Mouse (Mus musculus) right cerebral cortex, adult 18-20 months (tissue): ENCODE measurements around the gene G6pc.
A peak's percentile ranks its signal among the peaks of the same experiment; 100 is the strongest.
"Not testable (repeated sequence)": the region's sequence is repeated elsewhere in the genome, so short reads cannot be mapped to it uniquely, and the experiment has no call there.

Experiments used
- DNase-seq: peaks from one replicate; pipeline ENCODE4 v3.0.0; 2022; ENCODE audit warnings: mixed read lengths

The G6pc gene

GRCm38 (mm10) chr11:101367326-101367935 is at the start of gene G6pc:
Gene G6pc (plus strand): TSS chr11:101367561.
- DNase-seq: no peak

- peak; percentile 58 for DNase-seq
These were observed 43.8 kb upstream of the G6pc start for GRCm38 (mm10) chr11:101323609-101324008.

GRCm38 (mm10) chr11:101324763-101325162 is 42.6 kb upstream of the G6pc start, which contains the start of gene Aoc2:
Gene Aoc2 (plus strand): TSS chr11:101325063.
- no peak for DNase-seq

- not testable (repeated sequence) for DNase-seq
These were observed 42.2 kb upstream of the G6pc start for GRCm38 (mm10) chr11:101325201-101325600.

- no peak for DNase-seq
These were observed 41.2 kb upstream of the G6pc start for GRCm38 (mm10) chr11:101326147-101326546.

- no peak for DNase-seq
These were observed 40.0 kb upstream of the G6pc start for GRCm38 (mm10) chr11:101327311-101327710.

GRCm38 (mm10) chr11:101328941-101329635 is 38.3 kb upstream of the G6pc start:
- DNase-seq: peak; percentile 37

GRCm38 (mm10) chr11:101330371-101330924 is 36.9 kb upstream of the G6pc start, which contains the start of gene Aoc3:
Gene Aoc3 (plus strand): TSS chr11:101330605.
- DNase-seq: no peak

GRCm38 (mm10) chr11:101330961-101331360 is 36.4 kb upstream of the G6pc start:
- DNase-seq: not testable (repeated sequence)

- no peak for DNase-seq
These were observed 34.8 kb upstream of the G6pc start for GRCm38 (mm10) chr11:101332537-101332936.

- DNase-seq: no peak
These were observed 33.3 kb upstream of the G6pc start for GRCm38 (mm10) chr11:101334023-101334422.

GRCm38 (mm10) chr11:101334516-101334915 is 32.8 kb upstream of the G6pc start:
- no peak for DNase-seq

GRCm38 (mm10) chr11:101335685-101336084 is 31.7 kb upstream of the G6pc start:
- DNase-seq: no peak

GRCm38 (mm10) chr11:101338123-101338760 is 29.1 kb upstream of the G6pc start:
- no peak for DNase-seq

GRCm38 (mm10) chr11:101347083-101347775 is 20.1 kb upstream of the G6pc start:
- no peak for DNase-seq

- DNase-seq: no peak
These were observed 18.6 kb upstream of the G6pc start for GRCm38 (mm10) chr11:101348774-101349173.

GRCm38 (mm10) chr11:101349216-101349615 is 18.1 kb upstream of the G6pc start:
- no peak for DNase-seq

GRCm38 (mm10) chr11:101351100-101351720 is 16.2 kb upstream of the G6pc start:
- DNase-seq: no peak

GRCm38 (mm10) chr11:101351721-101352111 is 15.6 kb upstream of the G6pc start:
- no peak for DNase-seq

GRCm38 (mm10) chr11:101353436-101353835 is 13.9 kb upstream of the G6pc start:
- no peak for DNase-seq

GRCm38 (mm10) chr11:101354438-101355010 is 12.8 kb upstream of the G6pc start:
- no peak for DNase-seq

- no peak for DNase-seq
These were observed 11.4 kb upstream of the G6pc start for GRCm38 (mm10) chr11:101355916-101356315.
